Mouse (Mus musculus) midbrain, embryonic 14.5 days (tissue): ENCODE data around the gene Rab36. TPM values are rescaled to one million over a fixed set of nuclear protein-coding genes. Genes with fewer than 3 reads are reported as not detected.

Experiments used
- ATAC-seq: fragments of 200-750 bp; cut with Nextera tagmentation; 2 replicates; pipeline ENCODE4 v1.8.0; 2017; ENCODE audit warnings: moderate number of reproducible peaks, moderate library complexity; ENCODE audit not compliant: low FRiP score, low TSS enrichment
- DNase-seq: peaks from one replicate; pipeline ENCODE4 v3.0.0-alpha.2; 2015
- H3K27ac ChIP-seq: fragments of 300-500 bp; sonication (generic); replicated peaks from 2 replicates; pipeline ENCODE4 v1.5.1; 2014; ENCODE audit warnings: mild to moderate bottlenecking, low read depth, low read length, moderate library complexity
- H3K27me3 ChIP-seq: fragments of 300-500 bp; sonication (generic); 2 replicates; pipeline ENCODE4 v1.6.1; 2014; ENCODE audit warnings: low read length, control low read depth, mixed read lengths; ENCODE audit not compliant: control insufficient read depth, insufficient read depth
- H3K36me3 ChIP-seq: fragments of 300-500 bp; sonication (generic); 2 replicates; pipeline ENCODE4 v1.6.1; 2014; ENCODE audit warnings: low read length, control low read depth; ENCODE audit not compliant: control insufficient read depth, insufficient read depth
- H3K4me1 ChIP-seq: fragments of 300-500 bp; sonication (generic); 2 replicates; pipeline ENCODE4 v1.6.1; 2014; ENCODE audit warnings: mild to moderate bottlenecking, antibody characterized with exemption, low read length, control low read depth; ENCODE audit not compliant: control insufficient read depth, insufficient read depth
- H3K4me2 ChIP-seq: fragments of 300-500 bp; sonication (generic); 2 replicates; pipeline ENCODE4 v1.6.1; 2014; ENCODE audit warnings: mild to moderate bottlenecking, low read length, moderate library complexity
- H3K4me3 ChIP-seq: fragments of 300-500 bp; sonication (generic); replicated peaks from 2 replicates; pipeline ENCODE4 v1.5.1; 2014; ENCODE audit warnings: low read depth, low read length
- H3K9ac ChIP-seq: fragments of 300-500 bp; sonication (generic); replicated peaks from 2 replicates; pipeline ENCODE4 v1.6.1; 2014; ENCODE audit warnings: mild to moderate bottlenecking, low read length, moderate library complexity
- H3K9me3 ChIP-seq: fragments of 300-500 bp; sonication (generic); 2 replicates; pipeline ENCODE4 v1.6.1; 2016; ENCODE audit warnings: low read length, control low read depth, mixed read lengths; ENCODE audit not compliant: control insufficient read depth
- WGBS: fragments of 180-500 bp; shearing (Covaris S2); extraction: QIAGEN DNeasy Blood & Tissue Kit; methylation state at CpG from one replicate; pipeline ENCODE4 v1.1.7; 2014; 5-methylcytosine and 5-hydroxymethylcytosine counted together
- polyA plus RNA-seq: library from polyadenylated mRNA; unstranded; fragments of >200 nt; fragmentation: Nextera tagmentation; extraction: Ambion mirVana; gene quantifications from 2 replicates; pipeline ENCODE4 v1.2.1, GENCODE M21; 2014

Rab36 gene
- polyA plus RNA-seq, 1 experiment from 2014 or later: 14.3 TPM

- no peak overlapping the region for H3K4me3 ChIP-seq
- no peak overlapping the region for H3K4me2 ChIP-seq
- H3K9ac ChIP-seq: no peak overlapping the region
- no peak for ATAC-seq
- no peak for DNase-seq
- 70% methylated on average over 12 of the region's 12 CpGs for WGBS
- peaks cover 54% of the 10 kb centered on the region for H3K4me1 ChIP-seq
- no peak overlapping the region for H3K27ac ChIP-seq
- H3K27me3 ChIP-seq: no peaks in the 10 kb centered on the region
- H3K9me3 ChIP-seq: no peaks in the 10 kb centered on the region
- H3K36me3 ChIP-seq: 0 out of 2 replicates have a peak, but pooled peaks cover 3% of the 10 kb centered on the region
Measured at GRCm38 (mm10) chr10:75068624-75069328, 31.9 kb downstream of the Rab36 start.

GRCm38 (mm10) chr10:75070281-75070976 is 33.6 kb downstream of the Rab36 start:
- ATAC-seq: no peak
- peaks cover 39% of the 10 kb centered on the region for H3K4me1 ChIP-seq

GRCm38 (mm10) chr10:75075665-75076064 is 38.8 kb downstream of the Rab36 start:
- H3K4me1 ChIP-seq: peaks cover 14% of the 10 kb centered on the region; the same call in 1 of the 2 replicates
- H3K36me3 ChIP-seq: no peaks in the 10 kb centered on the region
- WGBS: 89% methylated on average over 5 of the region's 5 CpGs
- no peak overlapping the region for H3K9ac ChIP-seq
- no peak overlapping the region for H3K4me3 ChIP-seq
- H3K4me2 ChIP-seq: no peak overlapping the region
- H3K9me3 ChIP-seq: no peaks in the 10 kb centered on the region
- ATAC-seq (no peak), DNase-seq (no peak)
- no peak overlapping the region for H3K27ac ChIP-seq
- no peaks in the 10 kb centered on the region for H3K27me3 ChIP-seq

More at GRCm38 (mm10) chr10:75070281-75070976, 33.6 kb downstream of the Rab36 start:
- H3K4me3 ChIP-seq: no peak overlapping the region
- no peak for DNase-seq
- WGBS: 70% methylated on average over 11 of the region's 11 CpGs
- no peak overlapping the region for H3K9ac ChIP-seq
- no peak overlapping the region for H3K27ac ChIP-seq
- H3K27me3 ChIP-seq: no peaks in the 10 kb centered on the region
- H3K4me2 ChIP-seq: no peak overlapping the region
- no peaks in the 10 kb centered on the region for H3K9me3 ChIP-seq
- H3K36me3 ChIP-seq: 0 out of 2 replicates have a peak, but pooled peaks cover 3% of the 10 kb centered on the region

GRCm38 (mm10) chr10:75078174-75079128 is 41.6 kb downstream of the Rab36 start:
- H3K4me2 ChIP-seq: no peak overlapping the region
- H3K36me3 ChIP-seq: no peaks in the 10 kb centered on the region
- no peaks in the 10 kb centered on the region for H3K9me3 ChIP-seq
- no peak overlapping the region for H3K9ac ChIP-seq
- no peak overlapping the region for H3K4me3 ChIP-seq
- no peak overlapping the region for H3K27ac ChIP-seq
- 90% methylated on average over 14 of the region's 14 CpGs for WGBS
- no peaks in the 10 kb centered on the region for H3K27me3 ChIP-seq
- H3K4me1 ChIP-seq: peaks cover 9% of the 10 kb centered on the region; the same call in 1 of the 2 replicates
- no peak for DNase-seq
- no peak for ATAC-seq

GRCm38 (mm10) chr10:75085330-75085729 is 48.5 kb downstream of the Rab36 start:
- no peak overlapping the region for H3K27ac ChIP-seq
- no peaks in the 10 kb centered on the region for H3K4me1 ChIP-seq
- WGBS: 95% methylated on average over 1 of the region's 1 CpGs
- ATAC-seq (no peak), DNase-seq (no peak)
- no peaks in the 10 kb centered on the region for H3K36me3 ChIP-seq
- no peaks in the 10 kb centered on the region for H3K27me3 ChIP-seq
- H3K9me3 ChIP-seq: no peaks in the 10 kb centered on the region
- no peak overlapping the region for H3K4me3 ChIP-seq
- H3K9ac ChIP-seq: no peak overlapping the region
- H3K4me2 ChIP-seq: no peak overlapping the region

GRCm38 (mm10) chr10:75088471-75088870 is 51.6 kb downstream of the Rab36 start:
- Histone ChIP-seq H3K36me3 (no peaks in the 10 kb centered on the region), H3K9me3 (no peaks in the 10 kb centered on the region), H3K27ac (no peak overlapping the region), H3K4me2 (no peak overlapping the region), H3K9ac (no peak overlapping the region), H3K4me1 (peaks cover 2% of the 10 kb centered on the region; the same call in 1 of the 2 replicates), H3K4me3 (no peak overlapping the region), H3K27me3 (no peaks in the 10 kb centered on the region)
- no peak for ATAC-seq
- WGBS: 86% methylated on average over 4 of the region's 4 CpGs
- DNase-seq: no peak

GRCm38 (mm10) chr10:75091478-75092152 is 54.8 kb downstream of the Rab36 start:
- no peak overlapping the region for H3K4me3 ChIP-seq
- no peak overlapping the region for H3K4me2 ChIP-seq
- DNase-seq: no peak
- no peaks in the 10 kb centered on the region for H3K27me3 ChIP-seq
- H3K9me3 ChIP-seq: no peaks in the 10 kb centered on the region
- no peak for ATAC-seq
- no peak overlapping the region for H3K9ac ChIP-seq
- H3K36me3 ChIP-seq: no peaks in the 10 kb centered on the region
- H3K27ac ChIP-seq: no peak overlapping the region; the same call in 1 of the 2 replicates
- peaks cover 6% of the 10 kb centered on the region; the same call in 1 of the 2 replicates for H3K4me1 ChIP-seq
- 82% methylated on average over 10 of the region's 10 CpGs for WGBS
